Mouse (Mus musculus) neural tube, embryonic 12.5 days (tissue): ENCODE measurements at regions not wholly inside any gene's neighbourhood (a gene's known extent, or its start where the extent isn't known, plus 50 kb on each side); places are given as distances from the start of the nearest gene placed in this dataset.
A peak's percentile ranks its signal among the peaks of the same experiment; 100 is the strongest.

Experiments used
- ATAC-seq: fragments of 200-750 bp; cut with Nextera tagmentation; 2 replicates; pipeline ENCODE4 v1.8.0; 2017; ENCODE audit warnings: low read depth, mild to moderate bottlenecking, moderate TSS enrichment, moderate library complexity; ENCODE audit not compliant: low FRiP score
- H3K27ac ChIP-seq: fragments of 300-500 bp; sonication (generic); 2 replicates; pipeline ENCODE4 v1.5.1; 2016
- H3K27me3 ChIP-seq: fragments of 300-500 bp; sonication (generic); replicated peaks from 2 replicates; pipeline ENCODE4 v1.6.1; 2016; ENCODE audit warnings: mild to moderate bottlenecking
- H3K36me3 ChIP-seq: fragments of 300-500 bp; sonication (generic); 2 replicates; pipeline ENCODE4 v1.6.1; 2016; ENCODE audit warnings: mild to moderate bottlenecking
- H3K4me1 ChIP-seq: fragments of 300-500 bp; sonication (generic); 2 replicates; pipeline ENCODE4 v1.6.1; 2016
- H3K4me2 ChIP-seq: fragments of 300-500 bp; sonication (generic); replicated peaks from 2 replicates; pipeline ENCODE4 v1.6.1; 2016; ENCODE audit warnings: mild to moderate bottlenecking
- H3K4me3 ChIP-seq: fragments of 300-500 bp; sonication (generic); 2 replicates; pipeline ENCODE4 v1.5.1; 2016
- H3K9ac ChIP-seq: fragments of 300-500 bp; sonication (generic); 2 replicates; pipeline ENCODE4 v1.6.1; 2016; ENCODE audit warnings: mild to moderate bottlenecking
- H3K9me3 ChIP-seq: fragments of 300-500 bp; sonication (generic); 2 replicates; pipeline ENCODE4 v1.6.1; 2016; ENCODE audit warnings: mild to moderate bottlenecking
- WGBS: fragments of 180-500 bp; shearing (Covaris S2); methylation state at CpG from one replicate; pipeline ENCODE4 v1.1.7; 2016; 5-methylcytosine and 5-hydroxymethylcytosine counted together

DNA sequence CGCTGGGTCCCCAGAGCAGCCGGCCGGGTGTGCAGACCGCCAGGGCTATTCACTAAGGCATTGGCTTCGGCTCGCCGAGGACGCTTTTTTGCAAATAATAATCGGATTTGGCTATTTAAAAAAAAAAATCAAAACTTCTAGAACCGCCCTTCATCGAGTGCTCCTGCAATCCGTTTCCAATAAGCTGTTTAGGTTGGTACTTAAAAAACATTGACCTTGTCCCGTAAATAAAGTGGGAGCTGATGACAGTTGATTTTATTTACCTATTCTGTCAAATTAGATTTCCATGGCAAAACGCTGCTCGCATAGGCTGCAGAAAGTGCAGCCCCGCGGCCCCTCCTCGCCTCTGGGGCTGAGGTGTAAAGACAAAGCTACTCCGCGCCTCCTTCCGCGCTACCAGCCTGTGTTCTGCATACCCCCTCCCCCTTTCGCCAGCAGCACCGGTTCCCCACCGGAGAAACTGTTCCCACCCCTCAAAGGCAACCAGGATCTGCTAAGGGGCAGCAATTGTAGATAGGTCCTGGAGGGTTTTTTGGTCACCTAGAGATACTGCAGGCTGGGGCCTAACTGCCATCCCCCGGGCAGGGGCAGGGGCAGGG is 78.0 kb upstream of the Tbca start:
- ATAC-seq: no peak

DNA sequence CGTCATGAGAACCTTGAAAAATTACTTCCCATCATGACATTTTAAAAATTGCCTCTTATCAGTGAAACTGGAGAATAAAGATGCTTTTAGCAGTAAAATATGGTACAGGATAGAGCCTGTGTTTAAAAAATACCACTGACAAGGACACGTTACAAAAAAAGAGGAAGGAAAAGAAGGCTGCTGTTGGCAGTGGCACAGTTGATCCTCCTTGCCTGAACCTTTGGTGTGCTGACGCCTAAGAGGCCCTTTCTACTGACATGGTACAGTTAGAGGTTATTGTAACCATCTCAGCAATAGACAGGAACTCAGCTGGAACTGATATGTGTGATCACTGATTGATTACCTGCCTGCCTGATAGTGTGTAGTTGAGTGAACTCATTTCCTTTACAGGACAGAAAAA is 75.3 kb upstream of the Tbca start:
- H3K27ac ChIP-seq: no peak overlapping the region
- 70% methylated on average over 3 of the region's 3 CpGs for WGBS
- H3K4me1 ChIP-seq: peaks cover 16% of the 10 kb centered on the region
- H3K9ac ChIP-seq: no peak overlapping the region
- ATAC-seq: no peak
- H3K4me2 ChIP-seq: no peak overlapping the region
- H3K27me3 ChIP-seq: peaks cover 73% of the 10 kb centered on the region
- H3K9me3 ChIP-seq: no peaks in the 10 kb centered on the region
- no peaks in the 10 kb centered on the region for H3K36me3 ChIP-seq
- H3K4me3 ChIP-seq: no peak overlapping the region

More for the DNA sequence above, 78.0 kb upstream of the Tbca start:
- no peak overlapping the region for H3K27ac ChIP-seq
- 1% methylated on average over 26 of the region's 26 CpGs for WGBS
- H3K4me2 ChIP-seq: peak overlapping the region; percentile 48
- no peaks in the 10 kb centered on the region for H3K9me3 ChIP-seq
- peak overlapping the region; percentile 21; the same call in 1 of the 2 replicates for H3K9ac ChIP-seq
- H3K36me3 ChIP-seq: no peaks in the 10 kb centered on the region
- peaks cover 92% of the 10 kb centered on the region for H3K27me3 ChIP-seq
- H3K4me3 ChIP-seq: no peak overlapping the region; the same call in 1 of the 2 replicates
- H3K4me1 ChIP-seq: peaks cover 30% of the 10 kb centered on the region

DNA sequence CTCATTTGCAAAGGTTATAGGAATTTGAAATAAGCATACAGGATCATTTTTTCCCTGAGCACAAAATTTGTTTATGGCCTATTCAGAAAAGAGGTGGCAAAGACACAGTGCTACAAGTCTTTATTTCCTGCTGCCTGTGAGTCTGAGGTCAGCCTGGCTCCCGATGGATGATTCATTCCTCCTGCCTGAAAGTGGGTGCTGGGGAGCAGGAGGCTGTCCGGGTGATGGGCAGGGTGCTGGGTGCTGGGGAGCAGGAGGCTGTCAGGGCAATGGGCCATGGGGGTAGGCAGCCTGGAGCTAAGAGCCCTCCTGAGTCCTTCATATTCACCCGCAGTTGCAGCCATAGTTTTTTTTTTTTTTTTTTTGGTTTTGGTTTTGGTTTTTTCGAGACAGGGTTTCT is 67.1 kb upstream of the Tbca start:
- H3K9ac ChIP-seq: no peak overlapping the region
- no peak overlapping the region for H3K4me2 ChIP-seq
- 82% methylated on average over 4 of the region's 4 CpGs for WGBS
- no peak overlapping the region for H3K4me3 ChIP-seq
- H3K9me3 ChIP-seq: no peaks in the 10 kb centered on the region
- no peak for ATAC-seq
- H3K36me3 ChIP-seq: no peaks in the 10 kb centered on the region
- H3K4me1 ChIP-seq: no peaks in the 10 kb centered on the region
- peaks cover 3% of the 10 kb centered on the region; the same call in 1 of the 2 replicates for H3K27me3 ChIP-seq
- H3K27ac ChIP-seq: no peak overlapping the region
